Mouse (Mus musculus): ENCODE measurements at regions not wholly inside any gene's neighbourhood (a gene's known extent, or its start where the extent isn't known, plus 50 kb on each side); places are given as distances from the start of the nearest gene placed in this dataset.

DNA sequence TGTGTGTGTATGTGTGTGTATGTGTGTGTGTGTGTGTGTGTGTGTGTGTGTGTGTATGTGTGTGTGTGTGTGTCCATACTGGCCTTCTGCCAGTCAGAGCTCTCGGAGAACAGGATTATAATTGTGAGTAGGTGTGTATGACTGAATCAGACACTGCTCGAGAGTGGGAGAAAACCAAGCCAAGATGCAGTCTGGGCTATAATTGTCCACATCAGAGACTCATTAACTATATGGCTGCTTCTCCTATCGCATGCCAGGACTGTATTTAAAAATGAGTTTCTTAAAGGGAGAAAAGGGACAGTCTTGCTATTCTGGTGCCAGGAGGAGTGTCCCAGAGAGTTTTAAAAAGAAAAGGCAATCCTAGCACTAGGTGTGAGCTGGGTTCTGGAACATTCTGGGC, 58.7 kb upstream of the Adpgk start:
- no peak for ATAC-seq (ENCODE audit: low FRiP score)

DNA sequence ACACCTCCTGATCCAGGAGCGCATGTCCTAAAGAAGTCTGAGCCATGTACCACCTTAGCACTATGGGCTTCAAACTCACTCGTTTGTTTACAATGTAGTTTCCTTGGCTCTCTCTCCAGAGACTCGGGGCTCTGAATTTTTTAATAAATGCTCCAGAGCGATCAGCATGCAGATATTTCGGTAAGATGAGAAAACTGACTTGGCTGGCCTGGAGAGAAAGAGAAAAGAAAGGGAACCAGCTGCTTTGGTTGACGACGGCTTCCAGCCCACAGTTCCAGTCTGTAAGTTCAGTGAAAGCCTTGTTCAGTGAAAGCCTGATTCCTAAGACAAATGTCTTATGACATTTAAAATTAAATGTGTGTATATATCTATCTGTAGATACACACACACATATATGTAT, 59.4 kb upstream of the Adpgk start:
- 87% methylated on average over 7 of the region's 7 CpGs for WGBS
- ATAC-seq (ENCODE audit: low FRiP score) = no peak
- no peaks in the 10 kb centered on the region for H3K4me1 ChIP-seq (replicated peaks; ENCODE audit: control insufficient read depth, insufficient read depth, low read length)
- H3K4me2 ChIP-seq (replicated peaks; ENCODE audit: low read depth, low read length) = no peak overlapping the region
- H3K4me3 ChIP-seq (ENCODE audit: low read depth, low read length) = no peak overlapping the region
- DNase-seq (ENCODE audit: low spot score) = no peak
- H3K27ac ChIP-seq (ENCODE audit: low read depth, low read length) = no peak overlapping the region
- no peaks in the 10 kb centered on the region for H3K36me3 ChIP-seq (ENCODE audit: control insufficient read depth, insufficient read depth, low read length)
- no peaks in the 10 kb centered on the region for H3K27me3 ChIP-seq (ENCODE audit: control insufficient read depth, insufficient read depth, low read length)
- H3K9me3 ChIP-seq (ENCODE audit: control insufficient read depth, low read length) = no peaks in the 10 kb centered on the region
- H3K9ac ChIP-seq (ENCODE audit: low read depth, low read length) = no peak overlapping the region

More for the DNA sequence above, 58.7 kb upstream of the Adpgk start:
- Histone ChIP-seq H3K27me3 (ENCODE audit: control insufficient read depth, insufficient read depth, low read length) (no peaks in the 10 kb centered on the region), H3K4me2 (replicated peaks; ENCODE audit: low read depth, low read length) (no peak overlapping the region), H3K27ac (ENCODE audit: low read depth, low read length) (no peak overlapping the region), H3K9ac (ENCODE audit: low read depth, low read length) (no peak overlapping the region), H3K9me3 (ENCODE audit: control insufficient read depth, low read length) (no peaks in the 10 kb centered on the region), H3K4me3 (ENCODE audit: low read depth, low read length) (no peak overlapping the region), H3K36me3 (ENCODE audit: control insufficient read depth, insufficient read depth, low read length) (no peaks in the 10 kb centered on the region), H3K4me1 (replicated peaks; ENCODE audit: control insufficient read depth, insufficient read depth, low read length) (no peaks in the 10 kb centered on the region)
- 81% methylated on average over 3 of the region's 3 CpGs for WGBS
- no peak for DNase-seq (ENCODE audit: low spot score)

DNA sequence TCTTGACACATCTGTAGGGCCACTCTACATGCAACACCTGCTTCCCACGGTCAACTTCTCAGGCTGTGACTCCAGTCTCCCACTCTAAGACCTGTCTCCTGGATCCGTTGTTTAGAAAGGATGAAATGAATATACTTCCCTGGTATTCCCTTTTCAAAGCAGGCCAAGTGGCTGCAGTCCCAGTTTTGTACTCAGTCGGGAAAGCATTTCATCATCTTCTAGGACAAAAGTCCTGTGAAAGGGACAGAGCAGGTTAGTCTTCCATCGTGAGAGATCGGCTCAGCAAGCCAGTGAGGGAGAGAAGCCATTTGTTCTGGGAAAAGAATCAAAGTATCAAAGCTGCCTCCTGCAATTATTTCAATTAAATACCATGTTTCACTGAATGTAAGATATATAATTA, 60.2 kb upstream of the Adpgk start:
- no peak for ATAC-seq (ENCODE audit: low FRiP score)
- WGBS = 85% methylated on average over 5 of the region's 5 CpGs

DNA sequence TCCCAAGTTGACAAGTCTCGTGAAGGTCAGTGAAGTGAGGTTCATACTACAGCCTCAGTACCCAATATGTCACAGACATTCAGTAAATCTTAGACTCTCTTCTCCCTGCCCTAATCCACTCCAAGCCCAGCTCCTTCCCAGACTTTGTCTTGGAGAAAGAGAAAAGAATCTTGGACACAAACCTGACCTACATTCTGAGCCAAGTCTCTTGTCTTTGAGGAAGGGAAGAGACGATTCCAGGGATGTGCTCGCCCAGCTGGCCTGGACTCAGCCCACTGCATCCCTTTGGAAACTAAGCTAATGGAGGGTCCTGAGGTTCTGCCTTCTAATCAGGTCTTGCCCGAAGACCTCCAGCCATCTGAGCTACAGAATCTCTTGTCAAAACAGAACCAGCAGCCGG, 61.2 kb upstream of the Adpgk start:
- Histone ChIP-seq H3K27ac (ENCODE audit: low read depth, low read length) (no peak overlapping the region), H3K36me3 (ENCODE audit: control insufficient read depth, insufficient read depth, low read length) (no peaks in the 10 kb centered on the region), H3K9ac (ENCODE audit: low read depth, low read length) (no peak overlapping the region), H3K4me3 (ENCODE audit: low read depth, low read length) (no peak overlapping the region), H3K27me3 (ENCODE audit: control insufficient read depth, insufficient read depth, low read length) (no peaks in the 10 kb centered on the region), H3K4me2 (replicated peaks; ENCODE audit: low read depth, low read length) (no peak overlapping the region), H3K4me1 (replicated peaks; ENCODE audit: control insufficient read depth, insufficient read depth, low read length) (no peaks in the 10 kb centered on the region), H3K9me3 (ENCODE audit: control insufficient read depth, low read length) (no peaks in the 10 kb centered on the region)
- DNase-seq (ENCODE audit: low spot score) (no peak), ATAC-seq (ENCODE audit: low FRiP score) (no peak)
- WGBS = 93% methylated on average over 5 of the region's 5 CpGs

More for the DNA sequence above, 60.2 kb upstream of the Adpgk start:
- no peaks in the 10 kb centered on the region for H3K4me1 ChIP-seq (replicated peaks; ENCODE audit: control insufficient read depth, insufficient read depth, low read length)
- no peak for DNase-seq (ENCODE audit: low spot score)
- H3K9ac ChIP-seq (ENCODE audit: low read depth, low read length) = no peak overlapping the region
- H3K4me2 ChIP-seq (replicated peaks; ENCODE audit: low read depth, low read length) = no peak overlapping the region
- no peak overlapping the region for H3K4me3 ChIP-seq (ENCODE audit: low read depth, low read length)
- H3K36me3 ChIP-seq (ENCODE audit: control insufficient read depth, insufficient read depth, low read length) = no peaks in the 10 kb centered on the region
- H3K27me3 ChIP-seq (ENCODE audit: control insufficient read depth, insufficient read depth, low read length) = no peaks in the 10 kb centered on the region
- H3K27ac ChIP-seq (ENCODE audit: low read depth, low read length) = no peak overlapping the region
- H3K9me3 ChIP-seq (ENCODE audit: control insufficient read depth, low read length) = no peaks in the 10 kb centered on the region

DNA sequence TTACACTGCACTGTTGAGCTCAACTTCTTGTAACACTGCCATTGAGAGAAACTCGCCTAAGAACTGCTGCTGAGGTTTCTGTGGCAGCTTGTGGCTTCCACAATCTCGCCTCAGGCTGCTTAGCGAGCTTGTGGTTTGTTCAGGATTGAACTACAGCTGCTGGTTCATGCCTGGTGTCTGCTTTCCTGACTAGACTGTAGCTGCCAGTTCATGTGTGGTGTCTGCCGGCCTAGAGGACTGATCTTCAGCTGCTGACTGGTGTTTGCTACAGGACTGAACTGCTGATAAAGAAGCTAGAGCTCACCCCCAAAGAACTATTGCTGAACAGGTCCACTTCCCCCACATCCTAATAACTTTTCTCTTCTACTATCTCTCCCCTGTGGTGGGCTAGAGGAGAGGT, 63.4 kb upstream of the Adpgk start:
- Histone ChIP-seq H3K4me1 (replicated peaks; ENCODE audit: control insufficient read depth, insufficient read depth, low read length) (no peaks in the 10 kb centered on the region), H3K9me3 (ENCODE audit: control insufficient read depth, low read length) (no peaks in the 10 kb centered on the region), H3K36me3 (ENCODE audit: control insufficient read depth, insufficient read depth, low read length) (no peaks in the 10 kb centered on the region), H3K4me3 (ENCODE audit: low read depth, low read length) (no peak overlapping the region), H3K4me2 (replicated peaks; ENCODE audit: low read depth, low read length) (no peak overlapping the region), H3K27ac (ENCODE audit: low read depth, low read length) (no peak overlapping the region), H3K27me3 (ENCODE audit: control insufficient read depth, insufficient read depth, low read length) (no peaks in the 10 kb centered on the region), H3K9ac (ENCODE audit: low read depth, low read length) (no peak overlapping the region)
- 87% methylated on average over 4 of the region's 4 CpGs for WGBS
- ATAC-seq (ENCODE audit: low FRiP score) = no peak
- no peak for DNase-seq (ENCODE audit: low spot score)

DNA sequence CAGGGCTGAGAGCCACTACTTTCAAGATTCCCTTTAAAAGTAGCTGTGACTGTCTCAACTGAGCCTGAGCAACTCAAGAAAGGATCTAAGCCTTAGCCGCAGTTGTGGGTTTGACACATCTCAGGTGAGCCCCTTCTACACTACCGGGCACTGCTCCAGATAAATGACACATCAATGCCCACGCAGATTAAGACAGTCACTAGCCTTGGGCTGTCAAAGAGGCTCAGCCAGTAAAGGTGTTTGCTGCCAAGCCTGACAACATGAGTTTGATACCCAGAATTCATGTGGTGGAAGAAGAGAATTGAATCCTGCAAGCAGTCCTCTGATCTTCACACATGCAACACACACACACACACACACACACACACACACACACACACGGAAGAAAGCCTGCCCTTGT, 65.0 kb upstream of the Adpgk start:
- DNase-seq (ENCODE audit: low spot score) (no peak), ATAC-seq (ENCODE audit: low FRiP score) (no peak)
- H3K4me3 ChIP-seq (ENCODE audit: low read depth, low read length) = no peak overlapping the region
- H3K36me3 ChIP-seq (ENCODE audit: control insufficient read depth, insufficient read depth, low read length) = no peaks in the 10 kb centered on the region
- no peaks in the 10 kb centered on the region for H3K4me1 ChIP-seq (replicated peaks; ENCODE audit: control insufficient read depth, insufficient read depth, low read length)
- H3K27me3 ChIP-seq (ENCODE audit: control insufficient read depth, insufficient read depth, low read length) = no peaks in the 10 kb centered on the region
- no peak overlapping the region for H3K27ac ChIP-seq (ENCODE audit: low read depth, low read length)
- no peaks in the 10 kb centered on the region for H3K9me3 ChIP-seq (ENCODE audit: control insufficient read depth, low read length)
- WGBS = 89% methylated on average over 4 of the region's 4 CpGs
- H3K4me2 ChIP-seq (replicated peaks; ENCODE audit: low read depth, low read length) = no peak overlapping the region
- no peak overlapping the region for H3K9ac ChIP-seq (ENCODE audit: low read depth, low read length)

DNA sequence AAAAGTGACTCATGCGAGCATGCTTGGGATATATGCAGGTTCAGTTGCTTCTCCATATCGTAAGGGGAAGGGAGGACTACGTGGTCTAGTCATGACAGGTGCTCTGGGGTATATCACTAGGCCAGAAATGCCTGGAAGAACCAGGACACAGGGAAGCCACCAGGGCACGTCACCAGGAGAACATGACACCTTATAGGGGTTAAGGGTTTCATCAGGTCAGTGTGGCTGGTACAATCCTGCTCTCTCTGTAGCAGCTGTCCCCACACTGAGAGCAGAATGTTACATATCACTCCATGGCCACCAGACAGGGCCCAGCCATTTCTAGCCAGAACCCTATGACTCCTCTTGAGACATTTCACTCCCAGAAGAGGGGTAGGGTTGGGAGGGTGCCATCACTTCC, 72.1 kb upstream of the Adpgk start:
- Histone ChIP-seq H3K9me3 (ENCODE audit: control insufficient read depth, low read length) (no peaks in the 10 kb centered on the region), H3K4me2 (replicated peaks; ENCODE audit: low read depth, low read length) (no peak overlapping the region), H3K4me1 (replicated peaks; ENCODE audit: control insufficient read depth, insufficient read depth, low read length) (no peaks in the 10 kb centered on the region), H3K27me3 (ENCODE audit: control insufficient read depth, insufficient read depth, low read length) (no peaks in the 10 kb centered on the region), H3K4me3 (ENCODE audit: low read depth, low read length) (no peak overlapping the region), H3K36me3 (ENCODE audit: control insufficient read depth, insufficient read depth, low read length) (no peaks in the 10 kb centered on the region), H3K9ac (ENCODE audit: low read depth, low read length) (no peak overlapping the region), H3K27ac (ENCODE audit: low read depth, low read length) (no peak overlapping the region)
- 88% methylated on average over 4 of the region's 4 CpGs for WGBS
- DNase-seq (ENCODE audit: low spot score) (no peak), ATAC-seq (ENCODE audit: low FRiP score) (no peak)

DNA sequence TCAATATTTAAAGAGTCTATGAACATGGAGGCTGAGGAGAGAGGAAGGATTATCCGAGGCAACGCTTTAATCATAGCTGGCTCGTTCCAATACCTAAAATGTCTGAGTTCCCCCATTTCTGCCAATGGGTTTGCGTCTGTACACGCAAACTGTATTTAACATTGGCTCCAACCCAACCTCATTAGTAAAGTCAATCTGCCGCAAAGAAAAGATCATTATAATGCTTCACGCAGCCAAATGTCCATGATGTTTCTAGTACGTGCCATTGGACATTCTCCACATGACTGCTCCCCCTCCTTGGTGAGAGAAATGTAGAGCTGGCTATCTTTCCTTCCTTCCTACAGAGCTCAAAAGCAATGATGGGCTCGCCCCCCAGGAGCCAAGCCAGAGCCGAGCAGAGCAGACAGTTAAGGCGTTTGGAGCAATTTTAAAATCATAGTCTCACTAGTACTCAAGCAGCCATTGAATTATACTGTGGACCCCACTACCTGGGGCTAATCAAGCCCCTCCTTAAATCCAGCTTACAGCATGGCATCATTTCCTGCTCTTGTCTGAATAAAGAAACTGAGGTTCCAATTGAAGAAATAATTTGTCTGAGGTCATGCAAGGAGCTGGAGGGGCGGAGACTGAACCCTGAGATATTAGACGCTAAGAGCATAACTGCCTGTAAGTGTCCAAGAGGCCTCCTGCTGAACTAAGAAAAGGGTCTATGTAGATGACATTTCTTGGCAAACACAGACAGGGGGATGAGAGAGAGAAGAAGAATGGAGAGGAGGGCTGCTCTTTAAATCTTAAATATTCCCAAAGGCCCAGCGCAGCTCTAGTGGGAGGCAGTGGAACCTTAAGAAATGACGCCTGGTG, 88.5 kb upstream of the Adpgk start:
- no peaks in the 10 kb centered on the region for H3K9me3 ChIP-seq (ENCODE audit: control insufficient read depth, low read length)
- no peak overlapping the region for H3K4me2 ChIP-seq (replicated peaks; ENCODE audit: low read depth, low read length)
- no peaks in the 10 kb centered on the region for H3K36me3 ChIP-seq (ENCODE audit: control insufficient read depth, insufficient read depth, low read length)
- 88% methylated on average over 15 of the region's 15 CpGs for whole genome bisulfite sequencing
- H3K4me1 ChIP-seq (replicated peaks; ENCODE audit: control insufficient read depth, insufficient read depth, low read length) = no peaks in the 10 kb centered on the region
- H3K9ac ChIP-seq (ENCODE audit: low read depth, low read length) = no peak overlapping the region
- no peaks in the 10 kb centered on the region for H3K27me3 ChIP-seq (ENCODE audit: control insufficient read depth, insufficient read depth, low read length)
- no peak overlapping the region for H3K4me3 ChIP-seq (ENCODE audit: low read depth, low read length)
- no peak for DNase-seq (ENCODE audit: low spot score)
- no peak overlapping the region for H3K27ac ChIP-seq (ENCODE audit: low read depth, low read length)
- no peak for ATAC-seq (ENCODE audit: low FRiP score)

DNA sequence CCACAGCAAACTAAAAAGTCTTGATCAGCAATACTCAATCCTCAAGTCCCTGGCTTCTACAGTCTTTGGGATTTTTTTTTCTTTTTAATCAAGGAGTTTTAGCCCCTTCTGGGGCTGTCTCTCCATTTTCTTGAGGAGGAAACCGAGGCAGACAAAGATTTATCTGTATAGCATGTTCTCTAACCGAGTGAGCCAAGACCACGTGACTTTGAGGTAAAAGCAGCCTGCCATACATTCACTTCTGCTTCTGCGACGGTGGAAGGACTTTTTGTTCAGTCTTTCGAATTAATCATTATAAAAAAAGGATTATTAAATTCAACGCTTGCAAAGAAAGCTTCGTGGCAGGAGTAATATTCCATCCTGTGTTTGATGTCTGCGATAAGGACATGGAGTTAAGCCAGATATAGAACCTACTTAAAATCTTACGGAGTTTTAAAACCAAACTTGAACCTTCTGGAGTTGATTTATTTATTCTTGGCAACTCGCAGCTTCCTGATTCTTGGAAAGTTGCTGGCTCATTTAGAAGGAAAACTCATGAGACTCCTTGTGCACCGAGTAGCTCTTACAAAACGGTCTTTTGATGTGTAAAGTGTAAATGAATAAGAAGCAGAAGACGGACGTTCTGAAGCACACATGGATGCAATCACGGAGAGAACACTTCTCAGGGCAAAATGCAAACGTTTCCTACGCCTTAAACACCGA, 91.7 kb upstream of the Adpgk start:
- no peaks in the 10 kb centered on the region for H3K9me3 ChIP-seq (ENCODE audit: control insufficient read depth, low read length)
- H3K4me3 ChIP-seq (ENCODE audit: low read depth, low read length) = no peak overlapping the region
- no peak overlapping the region for H3K9ac ChIP-seq (ENCODE audit: low read depth, low read length)
- H3K27me3 ChIP-seq (ENCODE audit: control insufficient read depth, insufficient read depth, low read length) = no peaks in the 10 kb centered on the region
- H3K36me3 ChIP-seq (ENCODE audit: control insufficient read depth, insufficient read depth, low read length) = no peaks in the 10 kb centered on the region
- 70% methylated on average over 19 of the region's 19 CpGs for WGBS
- no peak for ATAC-seq (ENCODE audit: low FRiP score)
- H3K4me1 ChIP-seq (replicated peaks; ENCODE audit: control insufficient read depth, insufficient read depth, low read length) = no peaks in the 10 kb centered on the region
- no peak overlapping the region for H3K4me2 ChIP-seq (replicated peaks; ENCODE audit: low read depth, low read length)
- no peak for DNase-seq (ENCODE audit: low spot score)
- H3K27ac ChIP-seq (ENCODE audit: low read depth, low read length) = no peak overlapping the region
